Mouse (Mus musculus): ENCODE measurements at regions not wholly inside any gene's neighbourhood (a gene's known extent, or its start where the extent isn't known, plus 50 kb on each side); places are given as distances from the start of the nearest gene placed in this dataset.

DNA sequence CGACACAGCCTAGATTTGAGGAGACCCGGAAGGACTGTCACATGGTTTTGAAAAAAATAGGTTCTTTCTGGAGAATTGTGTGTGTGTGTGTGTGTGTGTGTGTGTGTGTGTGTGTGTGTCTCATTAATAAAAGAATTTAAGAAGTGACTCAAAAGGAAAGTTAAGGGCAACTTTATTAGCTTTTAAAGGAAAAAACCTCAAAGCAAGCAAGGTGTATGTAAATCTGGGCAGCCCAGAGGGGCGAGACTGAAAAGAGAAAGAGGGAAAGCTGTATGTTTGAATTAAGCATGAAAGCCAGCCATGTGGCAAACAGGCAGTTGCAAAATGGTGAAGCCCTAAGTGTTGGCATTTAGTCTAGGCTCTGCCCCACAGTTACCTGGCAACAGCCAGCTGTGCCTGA, 77.3 kb upstream of the 1700021F07Rik start:
- no peak for ATAC-seq (ENCODE audit: insufficient number of reproducible peaks, insufficient read depth, low FRiP score, low read depth)
- WGBS, result 85% methylated on average over 3 of the region's 3 CpGs
- peaks cover 6% of the 10 kb centered on the region for H3K9me3 ChIP-seq (ENCODE audit: control insufficient read depth, low read length)

DNA sequence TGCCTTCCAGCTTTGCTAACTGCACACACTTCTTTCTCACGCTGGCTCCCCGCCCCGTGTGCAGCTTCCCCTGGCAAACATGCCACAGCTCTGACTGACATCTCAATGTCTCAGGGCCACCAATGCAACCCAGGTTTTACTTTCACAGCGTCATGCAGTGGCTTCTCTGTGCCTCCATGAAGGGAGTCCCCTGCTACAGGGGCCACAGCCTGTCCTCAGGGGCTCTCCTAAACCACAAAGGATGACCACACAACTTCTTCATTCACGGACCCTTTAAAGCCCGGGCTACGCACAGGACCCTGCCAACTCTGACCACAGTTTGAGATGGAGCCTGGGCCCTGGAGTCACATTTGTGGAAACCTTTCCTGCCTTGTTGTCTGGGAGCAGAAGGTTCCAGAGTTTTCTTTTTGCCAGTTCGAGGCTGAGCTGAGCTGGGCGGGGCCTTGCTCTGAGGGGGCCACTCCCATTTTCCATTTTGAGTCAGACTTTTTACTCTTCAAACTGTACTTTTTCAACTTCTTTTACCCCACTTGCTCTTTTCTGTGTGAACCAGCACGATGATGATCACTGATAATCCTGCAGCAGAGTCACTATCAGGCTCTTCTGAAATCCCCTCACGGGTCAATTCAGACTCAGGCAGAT, 73.7 kb upstream of the 1700021F07Rik start:
- Histone ChIP-seq H3K27ac (replicated peaks in 1 of 2; ENCODE audit: control insufficient read depth in 1 of 2, insufficient read depth in 1 of 2, low read depth in 2 of 2, low read length in 2 of 2) (no peak overlapping the region), H3K9me3 (ENCODE audit: control insufficient read depth, low read length) (peaks cover 6% of the 10 kb centered on the region), H3K27me3 (ENCODE audit: control insufficient read depth, insufficient read depth, low read length) (0 out of 2 replicates have a peak, but pooled peaks cover 3% of the 10 kb centered on the region), H3K4me2 (ENCODE audit: low read length) (no peak overlapping the region), H3K4me3 (ENCODE audit: control insufficient read depth in 1 of 2, insufficient read depth in 1 of 2, low read depth in 1 of 2, low read length in 2 of 2) (no peak overlapping the region), H3K9ac (ENCODE audit: low read length) (no peak overlapping the region), H3K4me1 (ENCODE audit: control insufficient read depth in 2 of 2, insufficient read depth in 2 of 2, low read length in 2 of 2) (no peaks in the 10 kb centered on the region), H3K36me3 (ENCODE audit: control insufficient read depth, insufficient read depth, low read length) (no peaks in the 10 kb centered on the region)
- no peak for ATAC-seq (ENCODE audit: insufficient number of reproducible peaks, insufficient read depth, low FRiP score, low read depth)
- 75% methylated on average over 11 of the region's 11 CpGs for WGBS

More for the DNA sequence above, 77.3 kb upstream of the 1700021F07Rik start:
- H3K36me3 ChIP-seq (ENCODE audit: control insufficient read depth, insufficient read depth, low read length), result no peaks in the 10 kb centered on the region
- H3K9ac ChIP-seq (ENCODE audit: low read length), result no peak overlapping the region
- H3K4me1 ChIP-seq (ENCODE audit: control insufficient read depth in 2 of 2, insufficient read depth in 2 of 2, low read length in 2 of 2), result no peaks in the 10 kb centered on the region
- H3K4me2 ChIP-seq (ENCODE audit: low read length), result no peak overlapping the region
- H3K27ac ChIP-seq (replicated peaks in 1 of 2; ENCODE audit: control insufficient read depth in 1 of 2, insufficient read depth in 1 of 2, low read depth in 2 of 2, low read length in 2 of 2), result no peak overlapping the region
- no peak overlapping the region for H3K4me3 ChIP-seq (ENCODE audit: control insufficient read depth in 1 of 2, insufficient read depth in 1 of 2, low read depth in 1 of 2, low read length in 2 of 2)
- 0 out of 2 replicates have a peak, but pooled peaks cover 5% of the 10 kb centered on the region for H3K27me3 ChIP-seq (ENCODE audit: control insufficient read depth, insufficient read depth, low read length)

DNA sequence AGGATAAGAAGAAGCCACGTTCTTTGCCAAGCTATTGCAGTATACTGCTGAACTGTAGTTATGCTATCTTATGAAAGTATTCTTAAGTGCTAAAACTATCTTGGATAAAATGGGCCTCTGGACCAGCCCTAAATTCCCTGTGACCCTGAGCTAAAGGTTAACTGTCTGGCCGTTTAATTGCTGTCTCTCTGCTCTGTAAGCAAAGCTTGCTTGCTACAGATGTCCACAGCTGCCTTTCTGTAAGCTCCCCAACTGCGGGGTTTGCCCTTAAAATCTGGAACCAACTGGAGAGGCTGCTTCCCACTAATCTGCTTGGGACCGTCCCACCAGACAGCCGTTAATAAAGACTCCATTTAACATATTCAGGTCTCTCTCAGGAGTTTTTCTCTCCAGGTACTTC, 73.2 kb upstream of the 1700021F07Rik start:
- H3K36me3 ChIP-seq (ENCODE audit: control insufficient read depth, insufficient read depth, low read length), result no peaks in the 10 kb centered on the region
- H3K27me3 ChIP-seq (ENCODE audit: control insufficient read depth, insufficient read depth, low read length), result 0 out of 2 replicates have a peak, but pooled peaks cover 3% of the 10 kb centered on the region
- no peaks in the 10 kb centered on the region for H3K4me1 ChIP-seq (ENCODE audit: control insufficient read depth in 2 of 2, insufficient read depth in 2 of 2, low read length in 2 of 2)
- no peak overlapping the region for H3K9ac ChIP-seq (ENCODE audit: low read length)
- H3K9me3 ChIP-seq (ENCODE audit: control insufficient read depth, low read length), result peaks cover 6% of the 10 kb centered on the region
- H3K27ac ChIP-seq (replicated peaks in 1 of 2; ENCODE audit: control insufficient read depth in 1 of 2, insufficient read depth in 1 of 2, low read depth in 2 of 2, low read length in 2 of 2), result no peak overlapping the region
- H3K4me3 ChIP-seq (ENCODE audit: control insufficient read depth in 1 of 2, insufficient read depth in 1 of 2, low read depth in 1 of 2, low read length in 2 of 2), result no peak overlapping the region
- 62% methylated on average over 5 of the region's 5 CpGs for WGBS
- no peak for ATAC-seq (ENCODE audit: insufficient number of reproducible peaks, insufficient read depth, low FRiP score, low read depth)
- H3K4me2 ChIP-seq (ENCODE audit: low read length), result no peak overlapping the region

DNA sequence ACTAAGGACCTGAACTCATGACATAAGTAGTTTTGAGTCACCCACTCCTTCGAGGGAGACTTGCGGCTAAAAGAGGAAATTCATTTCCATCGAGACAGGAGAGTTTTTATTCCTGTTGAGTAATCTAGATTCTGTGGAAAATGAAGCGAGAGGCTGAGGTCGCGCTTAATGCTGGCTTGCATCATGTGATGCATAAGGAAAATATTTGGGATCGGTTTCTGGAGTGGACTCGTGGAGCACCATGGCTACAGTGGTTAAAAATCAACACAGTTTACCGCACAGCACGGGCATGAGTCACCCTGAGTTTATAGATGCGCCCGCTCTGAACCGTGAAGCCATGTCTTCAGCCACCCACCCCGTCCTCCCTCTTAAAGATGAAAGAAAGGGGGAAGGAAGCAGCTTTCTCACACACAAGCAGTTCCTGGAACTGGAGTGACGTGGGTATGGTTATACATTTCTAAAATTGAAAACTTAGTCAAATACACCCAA, 70.3 kb upstream of the 1700021F07Rik start:
- Histone ChIP-seq H3K36me3 (ENCODE audit: control insufficient read depth, insufficient read depth, low read length) (no peaks in the 10 kb centered on the region), H3K27ac (replicated peaks in 1 of 2; ENCODE audit: control insufficient read depth in 1 of 2, insufficient read depth in 1 of 2, low read depth in 2 of 2, low read length in 2 of 2) (no peak overlapping the region), H3K4me2 (ENCODE audit: low read length) (no peak overlapping the region), H3K9ac (ENCODE audit: low read length) (no peak overlapping the region), H3K4me3 (ENCODE audit: control insufficient read depth in 1 of 2, insufficient read depth in 1 of 2, low read depth in 1 of 2, low read length in 2 of 2) (no peak overlapping the region), H3K27me3 (ENCODE audit: control insufficient read depth, insufficient read depth, low read length) (no peaks in the 10 kb centered on the region), H3K9me3 (ENCODE audit: control insufficient read depth, low read length) (peaks cover 3% of the 10 kb centered on the region; the same call in 1 of the 2 replicates), H3K4me1 (ENCODE audit: control insufficient read depth in 2 of 2, insufficient read depth in 2 of 2, low read length in 2 of 2) (no peaks in the 10 kb centered on the region)
- ATAC-seq (ENCODE audit: insufficient number of reproducible peaks, insufficient read depth, low FRiP score, low read depth), result no peak
- 77% methylated on average over 15 of the region's 15 CpGs for WGBS

DNA sequence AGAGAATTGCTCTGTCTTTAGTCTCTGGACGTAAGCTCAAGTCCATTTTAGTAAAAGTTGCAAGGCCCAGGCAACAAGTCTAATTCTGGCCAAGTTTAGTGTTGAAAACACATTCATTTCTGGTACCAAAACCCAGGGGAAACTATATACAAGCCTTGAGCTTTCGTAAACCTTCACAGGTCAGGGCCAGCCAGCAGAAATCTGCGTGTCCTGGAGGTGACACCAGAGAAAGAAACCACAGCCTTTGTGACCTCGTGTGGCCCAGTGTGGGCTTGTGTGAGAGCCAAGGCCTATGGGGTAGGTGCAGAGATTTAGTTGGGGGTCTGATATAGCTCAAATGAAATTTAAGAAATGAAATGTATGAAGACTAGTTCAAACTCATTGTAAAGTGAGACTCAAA, 69.6 kb upstream of the 1700021F07Rik start:
- Histone ChIP-seq H3K27me3 (ENCODE audit: control insufficient read depth, insufficient read depth, low read length) (no peaks in the 10 kb centered on the region), H3K9me3 (ENCODE audit: control insufficient read depth, low read length) (peaks cover 1% of the 10 kb centered on the region; the same call in 1 of the 2 replicates), H3K27ac (replicated peaks in 1 of 2; ENCODE audit: control insufficient read depth in 1 of 2, insufficient read depth in 1 of 2, low read depth in 2 of 2, low read length in 2 of 2) (no peak overlapping the region), H3K4me1 (ENCODE audit: control insufficient read depth in 2 of 2, insufficient read depth in 2 of 2, low read length in 2 of 2) (no peaks in the 10 kb centered on the region), H3K4me3 (ENCODE audit: control insufficient read depth in 1 of 2, insufficient read depth in 1 of 2, low read depth in 1 of 2, low read length in 2 of 2) (no peak overlapping the region), H3K36me3 (ENCODE audit: control insufficient read depth, insufficient read depth, low read length) (no peaks in the 10 kb centered on the region), H3K9ac (ENCODE audit: low read length) (no peak overlapping the region), H3K4me2 (ENCODE audit: low read length) (no peak overlapping the region)
- 83% methylated on average over 4 of the region's 4 CpGs for WGBS
- ATAC-seq (ENCODE audit: insufficient number of reproducible peaks, insufficient read depth, low FRiP score, low read depth), result no peak

DNA sequence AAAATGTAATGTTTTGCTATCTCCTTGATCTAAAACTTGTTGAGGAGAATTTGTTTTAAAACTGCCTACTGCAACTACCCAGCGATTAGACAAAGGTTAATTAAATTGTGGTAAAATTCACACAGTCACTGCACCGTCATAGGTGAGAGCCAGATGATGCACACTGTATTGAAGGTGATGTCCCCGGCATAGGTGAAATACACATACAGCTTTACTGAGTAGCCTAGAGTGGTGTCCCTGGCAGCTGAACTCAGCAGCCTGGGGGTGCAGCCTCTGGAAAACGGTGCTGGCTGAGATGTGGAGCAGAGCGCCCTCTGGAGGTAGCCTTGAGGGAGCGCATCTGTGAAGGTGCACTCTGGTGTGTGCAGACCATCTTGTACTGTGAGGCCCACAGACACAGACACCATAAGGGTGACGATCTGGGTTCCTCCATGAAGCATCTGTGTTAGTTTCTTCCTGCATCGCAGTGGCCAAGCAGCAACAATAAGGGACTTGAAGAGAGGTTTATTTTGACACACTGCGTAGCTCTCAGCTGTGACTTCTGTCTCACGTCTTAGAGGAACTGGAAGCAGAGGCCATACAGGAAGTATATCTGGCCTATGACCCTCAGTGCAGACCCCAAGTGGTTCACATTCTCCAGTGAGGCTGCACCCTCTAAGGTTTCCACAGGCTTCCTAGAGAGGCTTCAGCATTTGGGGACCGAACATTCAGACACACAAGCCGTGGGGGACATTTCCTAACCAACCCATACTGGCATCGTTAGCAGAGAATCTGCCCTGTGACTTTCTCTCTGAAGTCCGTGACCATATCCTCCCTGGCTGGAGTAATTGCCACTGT, 68.6 kb upstream of the 1700021F07Rik start:
- ATAC-seq (ENCODE audit: insufficient number of reproducible peaks, insufficient read depth, low FRiP score, low read depth), result no peak
- H3K4me2 ChIP-seq (ENCODE audit: low read length), result no peak overlapping the region
- H3K27ac ChIP-seq (replicated peaks in 1 of 2; ENCODE audit: control insufficient read depth in 1 of 2, insufficient read depth in 1 of 2, low read depth in 2 of 2, low read length in 2 of 2), result no peak overlapping the region
- no peaks in the 10 kb centered on the region for H3K27me3 ChIP-seq (ENCODE audit: control insufficient read depth, insufficient read depth, low read length)
- H3K36me3 ChIP-seq (ENCODE audit: control insufficient read depth, insufficient read depth, low read length), result no peaks in the 10 kb centered on the region
- no peaks in the 10 kb centered on the region for H3K9me3 ChIP-seq (ENCODE audit: control insufficient read depth, low read length)
- no peak overlapping the region for H3K9ac ChIP-seq (ENCODE audit: low read length)
- 66% methylated on average over 14 of the region's 14 CpGs for WGBS
- H3K4me3 ChIP-seq (ENCODE audit: control insufficient read depth in 1 of 2, insufficient read depth in 1 of 2, low read depth in 1 of 2, low read length in 2 of 2), result no peak overlapping the region
- no peaks in the 10 kb centered on the region for H3K4me1 ChIP-seq (ENCODE audit: control insufficient read depth in 2 of 2, insufficient read depth in 2 of 2, low read length in 2 of 2)

DNA sequence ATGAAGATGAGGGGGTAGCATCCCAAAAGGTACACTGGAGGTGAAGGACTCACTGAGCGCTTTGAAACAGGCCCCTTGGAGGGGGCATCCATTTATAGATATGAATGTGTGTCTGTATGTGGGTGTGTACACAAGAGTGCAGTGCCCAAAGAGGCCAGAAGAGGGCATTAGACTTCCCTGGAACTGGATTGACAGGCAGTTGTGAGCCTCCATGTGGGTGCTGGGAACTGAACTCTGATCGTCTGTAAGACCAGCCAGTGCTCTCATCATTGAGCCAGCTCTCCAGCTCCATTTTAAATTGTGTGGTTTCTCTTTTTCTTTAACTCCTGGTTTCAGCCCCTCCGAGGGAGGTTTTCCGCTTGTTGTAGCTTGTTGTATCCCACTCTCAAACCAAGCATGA, 67.6 kb upstream of the 1700021F07Rik start:
- no peak overlapping the region for H3K4me2 ChIP-seq (ENCODE audit: low read length)
- WGBS, result 93% methylated on average over 4 of the region's 4 CpGs
- no peak overlapping the region for H3K27ac ChIP-seq (replicated peaks in 1 of 2; ENCODE audit: control insufficient read depth in 1 of 2, insufficient read depth in 1 of 2, low read depth in 2 of 2, low read length in 2 of 2)
- no peak overlapping the region for H3K9ac ChIP-seq (ENCODE audit: low read length)
- H3K36me3 ChIP-seq (ENCODE audit: control insufficient read depth, insufficient read depth, low read length), result no peaks in the 10 kb centered on the region
- no peaks in the 10 kb centered on the region for H3K4me1 ChIP-seq (ENCODE audit: control insufficient read depth in 2 of 2, insufficient read depth in 2 of 2, low read length in 2 of 2)
- no peak overlapping the region for H3K4me3 ChIP-seq (ENCODE audit: control insufficient read depth in 1 of 2, insufficient read depth in 1 of 2, low read depth in 1 of 2, low read length in 2 of 2)
- no peaks in the 10 kb centered on the region for H3K9me3 ChIP-seq (ENCODE audit: control insufficient read depth, low read length)
- ATAC-seq (ENCODE audit: insufficient number of reproducible peaks, insufficient read depth, low FRiP score, low read depth), result no peak
- no peaks in the 10 kb centered on the region for H3K27me3 ChIP-seq (ENCODE audit: control insufficient read depth, insufficient read depth, low read length)

Measured in heart, embryonic 14.5 days (tissue).